Mouse (Mus musculus): ENCODE data around the gene Mboat1. TPM values are rescaled to one million over a fixed set of nuclear protein-coding genes. Genes with fewer than 3 reads are reported as not detected.

The Mboat1 gene
- total and polyA plus RNA-seq, 2 experiments from 2014 or later: 1.0 to 1.6 TPM

- ATAC-seq (ENCODE audit: insufficient read depth, low read depth): no peak
- no peak overlapping the region for H3K4me3 ChIP-seq (ENCODE audit: low read depth, low read length)
- H3K27me3 ChIP-seq (ENCODE audit: control insufficient read depth, insufficient read depth, low read length): no peaks in the 10 kb centered on the region
- no peaks in the 10 kb centered on the region for H3K9me3 ChIP-seq (replicated peaks; ENCODE audit: control insufficient read depth, low read length)
- no peak overlapping the region for H3K27ac ChIP-seq (ENCODE audit: low read depth)
- no peaks in the 10 kb centered on the region for H3K36me3 ChIP-seq (replicated peaks; ENCODE audit: control insufficient read depth, insufficient read depth, low read length)
- H3K4me1 ChIP-seq (ENCODE audit: control insufficient read depth, insufficient read depth): no peaks in the 10 kb centered on the region
- H3K9ac ChIP-seq (replicated peaks; ENCODE audit: low read depth, low read length): no peak overlapping the region
- no peak for TF ChIP-seq EP300 (IDR thresholded peaks at IDR 0.05; ENCODE audit: low read depth)
- no peak for TF ChIP-seq CTCF (IDR thresholded peaks at IDR 0.05; ENCODE audit: low read depth)
- H3K4me2 ChIP-seq (ENCODE audit: low read depth, low read length): no peak overlapping the region
- DNase-seq (ENCODE audit: low spot score): no peak
- 54% methylated on average over 4 of the region's 4 CpGs for WGBS
These were observed 109.3 kb downstream of the Mboat1 start for GRCm38 (mm10) chr13:30245573-30245972.

- WGBS: 71% methylated on average over 5 of the region's 5 CpGs
- TF ChIP-seq CTCF (IDR thresholded peaks at IDR 0.05; ENCODE audit: low read depth) (no peak), EP300 (IDR thresholded peaks at IDR 0.05; ENCODE audit: low read depth) (no peak)
- Histone ChIP-seq H3K36me3 (replicated peaks; ENCODE audit: control insufficient read depth, insufficient read depth, low read length) (no peaks in the 10 kb centered on the region), H3K27me3 (ENCODE audit: control insufficient read depth, insufficient read depth, low read length) (no peaks in the 10 kb centered on the region), H3K27ac (ENCODE audit: low read depth) (no peak overlapping the region), H3K4me2 (ENCODE audit: low read depth, low read length) (no peak overlapping the region), H3K4me1 (ENCODE audit: control insufficient read depth, insufficient read depth) (peaks cover 11% of the 10 kb centered on the region; the same call in 1 of the 2 replicates), H3K9ac (replicated peaks; ENCODE audit: low read depth, low read length) (no peak overlapping the region), H3K4me3 (ENCODE audit: low read depth, low read length) (no peak overlapping the region), H3K9me3 (replicated peaks; ENCODE audit: control insufficient read depth, low read length) (no peaks in the 10 kb centered on the region)
- no peak for ATAC-seq (ENCODE audit: insufficient read depth, low read depth)
- DNase-seq (ENCODE audit: low spot score): no peak
These were observed 114.1 kb downstream of the Mboat1 start for GRCm38 (mm10) chr13:30250341-30250905.

GRCm38 (mm10) chr13:30251431-30251830 is 115.1 kb downstream of the Mboat1 start:
- H3K4me3 ChIP-seq (ENCODE audit: low read depth, low read length): no peak overlapping the region
- TF ChIP-seq CTCF (IDR thresholded peaks at IDR 0.05; ENCODE audit: low read depth): no peak
- TF ChIP-seq EP300 (IDR thresholded peaks at IDR 0.05; ENCODE audit: low read depth): no peak
- H3K9me3 ChIP-seq (replicated peaks; ENCODE audit: control insufficient read depth, low read length): no peaks in the 10 kb centered on the region
- DNase-seq (ENCODE audit: low spot score) (no peak), ATAC-seq (ENCODE audit: insufficient read depth, low read depth) (no peak)
- no peak overlapping the region for H3K27ac ChIP-seq (ENCODE audit: low read depth)
- H3K36me3 ChIP-seq (replicated peaks; ENCODE audit: control insufficient read depth, insufficient read depth, low read length): no peaks in the 10 kb centered on the region
- no peaks in the 10 kb centered on the region for H3K27me3 ChIP-seq (ENCODE audit: control insufficient read depth, insufficient read depth, low read length)
- H3K4me2 ChIP-seq (ENCODE audit: low read depth, low read length): no peak overlapping the region
- no peak overlapping the region for H3K9ac ChIP-seq (replicated peaks; ENCODE audit: low read depth, low read length)
- H3K4me1 ChIP-seq (ENCODE audit: control insufficient read depth, insufficient read depth): peaks cover 11% of the 10 kb centered on the region; the same call in 1 of the 2 replicates
- 70% methylated on average over 3 of the region's 3 CpGs for WGBS

GRCm38 (mm10) chr13:30252692-30253091 is 116.4 kb downstream of the Mboat1 start:
- WGBS: 19% methylated on average over 3 of the region's 3 CpGs
- Histone ChIP-seq H3K9ac (replicated peaks; ENCODE audit: low read depth, low read length) (no peak overlapping the region), H3K36me3 (replicated peaks; ENCODE audit: control insufficient read depth, insufficient read depth, low read length) (no peaks in the 10 kb centered on the region), H3K27ac (ENCODE audit: low read depth) (no peak overlapping the region), H3K4me1 (ENCODE audit: control insufficient read depth, insufficient read depth) (peaks cover 11% of the 10 kb centered on the region; the same call in 1 of the 2 replicates), H3K4me2 (ENCODE audit: low read depth, low read length) (no peak overlapping the region), H3K27me3 (ENCODE audit: control insufficient read depth, insufficient read depth, low read length) (no peaks in the 10 kb centered on the region), H3K4me3 (ENCODE audit: low read depth, low read length) (no peak overlapping the region), H3K9me3 (replicated peaks; ENCODE audit: control insufficient read depth, low read length) (no peaks in the 10 kb centered on the region)
- ATAC-seq (ENCODE audit: insufficient read depth, low read depth) (no peak), DNase-seq (ENCODE audit: low spot score) (no peak)
- no peak for TF ChIP-seq CTCF (IDR thresholded peaks at IDR 0.05; ENCODE audit: low read depth)
- TF ChIP-seq EP300 (IDR thresholded peaks at IDR 0.05; ENCODE audit: low read depth): no peak

- DNase-seq (ENCODE audit: low spot score) (peak; percentile 39), ATAC-seq (ENCODE audit: insufficient read depth, low read depth) (peak; percentile 55)
- Histone ChIP-seq H3K4me3 (ENCODE audit: low read depth, low read length) (no peak overlapping the region), H3K9me3 (replicated peaks; ENCODE audit: control insufficient read depth, low read length) (no peaks in the 10 kb centered on the region), H3K9ac (replicated peaks; ENCODE audit: low read depth, low read length) (no peak overlapping the region), H3K4me1 (ENCODE audit: control insufficient read depth, insufficient read depth) (peaks cover 11% of the 10 kb centered on the region; the same call in 1 of the 2 replicates), H3K4me2 (ENCODE audit: low read depth, low read length) (no peak overlapping the region), H3K27me3 (ENCODE audit: control insufficient read depth, insufficient read depth, low read length) (no peaks in the 10 kb centered on the region), H3K36me3 (replicated peaks; ENCODE audit: control insufficient read depth, insufficient read depth, low read length) (no peaks in the 10 kb centered on the region), H3K27ac (ENCODE audit: low read depth) (0 out of 2 replicates have a peak overlapping the region, but pooled peaks have one; percentile 12)
- TF ChIP-seq EP300 (IDR thresholded peaks at IDR 0.05; ENCODE audit: low read depth): no peak
- no peak for TF ChIP-seq CTCF (IDR thresholded peaks at IDR 0.05; ENCODE audit: low read depth)
- WGBS: 20% methylated on average over 5 of the region's 5 CpGs
These were observed 117.5 kb downstream of the Mboat1 start for GRCm38 (mm10) chr13:30253636-30254264.

Measured in heart, postnatal 0 days (tissue).